Mouse (Mus musculus) thymus, adult 2 months (tissue): Measurements from ENCODE around the gene Hoxc9. TPM values are rescaled to one million over a fixed set of nuclear protein-coding genes. Genes with fewer than 3 reads are reported as not detected.

Experiments used
- DNase-seq: peaks from one replicate; pipeline ENCODE4 v3.0.0; 2021
- H3K27ac ChIP-seq: fragments of 200-500 bp; 2 replicates; pipeline ENCODE4 v1.5.1; 2012; ENCODE audit warnings: low read length, control low read depth; ENCODE audit not compliant: control insufficient read depth, insufficient read depth
- H3K27me3 ChIP-seq: fragments of 200-500 bp; 2 replicates; pipeline ENCODE4 v1.6.1; 2012; ENCODE audit warnings: mild to moderate bottlenecking, low read length, moderate library complexity, mixed read lengths; ENCODE audit not compliant: control insufficient read depth, insufficient read depth
- H3K36me3 ChIP-seq: fragments of 200-500 bp; 2 replicates; pipeline ENCODE4 v1.6.1; 2012; ENCODE audit warnings: mild to moderate bottlenecking, low read length, moderate library complexity; ENCODE audit not compliant: control insufficient read depth, insufficient read depth
- H3K4me1 ChIP-seq: fragments of 200-500 bp; replicated peaks from 2 replicates; pipeline ENCODE4 v1.6.1; 2012; ENCODE audit warnings: low read length; ENCODE audit not compliant: control insufficient read depth, insufficient read depth
- H3K4me3 ChIP-seq: fragments of 200-500 bp; 2 replicates; pipeline ENCODE4 v1.5.1; 2012; ENCODE audit warnings: mild to moderate bottlenecking, low read length, control low read depth, moderate library complexity; ENCODE audit not compliant: control insufficient read depth, insufficient read depth
- CTCF ChIP-seq: fragments of 200-500 bp; IDR thresholded peaks from 2 replicates; pipeline ENCODE4 v1.5.1; 2012; ENCODE audit warnings: mild to moderate bottlenecking, control low read depth, low read length, moderate library complexity, borderline replicate concordance; ENCODE audit not compliant: control insufficient read depth, poor library complexity, insufficient read depth; ENCODE audit errors: extremely low read depth
- POLR2A ChIP-seq: fragments of 200-500 bp; IDR thresholded peaks from 2 replicates; pipeline ENCODE4 v1.6.1; 2012; ENCODE audit warnings: mild to moderate bottlenecking, low read length, control low read depth, moderate library complexity; ENCODE audit not compliant: control insufficient read depth, poor library complexity, insufficient read depth; ENCODE audit errors: extremely low read depth
- WGBS: fragments of 180-500 bp; shearing (Covaris S2); methylation state at CpG from one replicate; pipeline ENCODE4 v1.1.7; 2018; 5-methylcytosine and 5-hydroxymethylcytosine counted together
- polyA plus RNA-seq: library from polyadenylated mRNA; depleted of rRNA; stranded (reverse); fragments of >200 nt; gene quantifications from 2 replicates; pipeline ENCODE4 v1.2.3, GENCODE M21; 2012

The Hoxc9 gene
- polyA plus RNA-seq, 1 experiment: 0.05 TPM

GRCm38 (mm10) chr15:102969296-102969695, 6.9 kb upstream of the Hoxc9 start:
- H3K36me3 ChIP-seq: no peaks in the 10 kb centered on the region
- no peak for DNase-seq
- H3K4me3 ChIP-seq: no peak overlapping the region
- no peak for TF ChIP-seq POLR2A
- TF ChIP-seq CTCF: no peak
- WGBS: 59% methylated on average over 1 of the region's 1 CpGs
- H3K27ac ChIP-seq: no peak overlapping the region
- no peaks in the 10 kb centered on the region for H3K4me1 ChIP-seq
- H3K27me3 ChIP-seq: peaks cover 26% of the 10 kb centered on the region

- no peak overlapping the region for H3K4me3 ChIP-seq
- peaks cover 24% of the 10 kb centered on the region for H3K27me3 ChIP-seq
- 3% methylated on average over 12 of the region's 12 CpGs for WGBS
- DNase-seq: no peak
- H3K36me3 ChIP-seq: no peaks in the 10 kb centered on the region
- TF ChIP-seq CTCF (no peak), POLR2A (no peak)
- H3K4me1 ChIP-seq: no peaks in the 10 kb centered on the region
- H3K27ac ChIP-seq: no peak overlapping the region
These were observed 5.5 kb upstream of the Hoxc9 start for GRCm38 (mm10) chr15:102970740-102971139.

- no peak for DNase-seq
- H3K36me3 ChIP-seq: no peaks in the 10 kb centered on the region
- H3K4me1 ChIP-seq: no peaks in the 10 kb centered on the region
- WGBS: 3% methylated on average over 21 of the region's 21 CpGs
- H3K4me3 ChIP-seq: no peak overlapping the region
- TF ChIP-seq POLR2A: no peak
- TF ChIP-seq CTCF: no peak
- peaks cover 26% of the 10 kb centered on the region for H3K27me3 ChIP-seq
- no peak overlapping the region for H3K27ac ChIP-seq
These were observed 4.0 kb upstream of the Hoxc9 start for GRCm38 (mm10) chr15:102972254-102972653.

- Histone ChIP-seq H3K4me3 (no peak overlapping the region), H3K36me3 (no peaks in the 10 kb centered on the region), H3K4me1 (no peaks in the 10 kb centered on the region), H3K27ac (no peak overlapping the region), H3K27me3 (peaks cover 27% of the 10 kb centered on the region)
- TF ChIP-seq POLR2A: no peak
- no peak for TF ChIP-seq CTCF
- WGBS: 8% methylated on average over 6 of the region's 6 CpGs
- DNase-seq: no peak
These were observed 3.5 kb upstream of the Hoxc9 start for GRCm38 (mm10) chr15:102972753-102973152.

DNA sequence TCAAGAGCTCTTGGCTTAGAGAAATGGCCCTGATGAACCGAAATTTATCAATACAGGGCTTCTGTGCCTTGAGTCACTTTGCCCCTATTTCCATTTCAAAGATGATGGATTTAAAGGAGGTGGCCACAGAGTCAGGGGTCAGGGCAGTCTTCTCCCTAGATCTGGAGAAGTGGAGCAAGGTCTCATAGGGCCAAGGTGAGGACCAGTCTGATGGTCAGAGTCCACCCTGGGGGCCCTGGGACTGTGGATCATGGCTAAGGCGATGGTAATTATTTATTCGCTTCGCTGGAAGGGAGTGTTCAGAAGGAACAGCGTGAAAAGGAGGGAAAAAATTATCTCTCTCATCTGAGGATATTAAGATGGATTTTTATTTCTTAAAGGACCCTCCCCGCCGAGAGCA, 1.2 kb upstream of the Hoxc9 start:
- H3K4me1 ChIP-seq: no peaks in the 10 kb centered on the region
- no peaks in the 10 kb centered on the region for H3K36me3 ChIP-seq
- WGBS: 24% methylated on average over 7 of the region's 7 CpGs
- peaks cover 32% of the 10 kb centered on the region for H3K27me3 ChIP-seq
- no peak for TF ChIP-seq POLR2A
- TF ChIP-seq CTCF: no peak
- no peak for DNase-seq
- no peak overlapping the region for H3K27ac ChIP-seq
- no peak overlapping the region for H3K4me3 ChIP-seq

DNA sequence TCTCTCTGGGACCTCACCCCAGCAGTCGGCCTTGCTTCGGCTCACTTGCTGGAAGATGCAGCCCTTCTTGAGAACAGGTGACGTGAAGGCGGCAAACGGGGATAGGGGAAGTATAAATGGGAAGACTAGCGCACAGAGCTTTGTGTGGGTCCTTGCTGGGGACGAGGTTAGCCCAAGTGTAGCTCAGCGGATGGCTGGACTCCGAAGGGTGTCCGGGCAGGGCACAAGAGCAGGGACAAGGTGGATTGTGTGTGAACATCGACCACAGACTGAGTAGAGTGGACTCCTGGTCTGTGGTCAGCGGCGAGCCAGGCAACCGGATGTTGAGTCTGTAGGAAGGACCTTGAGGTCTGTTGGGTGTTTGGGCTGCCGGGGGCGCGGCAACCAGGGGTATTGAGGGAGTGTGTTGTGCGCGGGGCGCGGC, 539 bp upstream of the Hoxc9 start:
- Histone ChIP-seq H3K27ac (no peak overlapping the region), H3K36me3 (no peaks in the 10 kb centered on the region), H3K4me1 (no peaks in the 10 kb centered on the region), H3K4me3 (no peak overlapping the region), H3K27me3 (peaks cover 32% of the 10 kb centered on the region)
- 6% methylated on average over 21 of the region's 21 CpGs for WGBS
- TF ChIP-seq POLR2A (no peak), CTCF (no peak)
- DNase-seq: no peak

DNA sequence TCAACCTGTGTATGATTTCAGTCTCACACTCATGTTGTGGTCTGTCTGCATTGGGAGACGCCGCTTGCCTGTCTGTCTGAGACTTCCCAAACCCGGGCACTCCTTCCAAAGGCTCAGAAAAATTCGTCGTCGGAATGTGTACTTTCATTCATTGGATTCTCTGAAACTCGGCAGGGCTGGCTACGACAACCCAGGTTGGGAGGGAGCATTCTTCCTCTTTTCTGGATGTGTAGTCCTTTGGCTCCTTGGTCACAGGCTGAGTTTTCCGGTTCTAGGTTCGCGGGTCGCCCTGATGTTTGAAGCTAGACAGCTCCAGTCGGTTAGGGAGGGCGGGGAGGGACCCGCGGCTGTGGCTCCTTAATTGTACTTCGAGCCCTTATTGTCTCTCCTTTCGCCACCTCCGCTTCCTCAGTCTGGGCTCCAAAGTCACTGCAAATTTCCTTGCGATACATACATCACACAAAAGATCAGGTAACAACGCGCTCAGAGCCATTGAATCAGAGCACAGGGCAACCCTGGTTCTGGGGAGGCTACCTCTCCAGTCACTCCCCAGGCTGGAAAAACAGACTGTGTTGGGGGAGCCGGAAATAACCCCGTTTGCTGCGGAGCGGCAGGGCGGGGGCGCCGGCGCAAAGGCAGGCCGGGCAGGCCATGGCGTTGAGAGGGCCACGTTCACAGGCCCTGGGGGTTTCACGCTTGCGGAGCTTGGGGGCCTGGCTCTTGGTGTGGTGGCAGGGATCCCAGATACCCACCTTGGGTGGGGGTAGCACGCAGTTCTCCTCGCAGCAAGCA, 588 bp downstream of the Hoxc9 start:
- Histone ChIP-seq H3K4me1 (no peaks in the 10 kb centered on the region), H3K36me3 (no peaks in the 10 kb centered on the region), H3K27me3 (peaks cover 34% of the 10 kb centered on the region), H3K4me3 (peak overlapping the region; percentile 15; the same call in 1 of the 2 replicates), H3K27ac (no peak overlapping the region)
- 3% methylated on average over 37 of the region's 37 CpGs for WGBS
- DNase-seq: no peak
- TF ChIP-seq CTCF (no peak), POLR2A (no peak)
